Mouse (Mus musculus): ENCODE results near the gene Gbp5.
A peak's percentile ranks its signal among the peaks of the same experiment; 100 is the strongest.

Gbp5 gene

DNA sequence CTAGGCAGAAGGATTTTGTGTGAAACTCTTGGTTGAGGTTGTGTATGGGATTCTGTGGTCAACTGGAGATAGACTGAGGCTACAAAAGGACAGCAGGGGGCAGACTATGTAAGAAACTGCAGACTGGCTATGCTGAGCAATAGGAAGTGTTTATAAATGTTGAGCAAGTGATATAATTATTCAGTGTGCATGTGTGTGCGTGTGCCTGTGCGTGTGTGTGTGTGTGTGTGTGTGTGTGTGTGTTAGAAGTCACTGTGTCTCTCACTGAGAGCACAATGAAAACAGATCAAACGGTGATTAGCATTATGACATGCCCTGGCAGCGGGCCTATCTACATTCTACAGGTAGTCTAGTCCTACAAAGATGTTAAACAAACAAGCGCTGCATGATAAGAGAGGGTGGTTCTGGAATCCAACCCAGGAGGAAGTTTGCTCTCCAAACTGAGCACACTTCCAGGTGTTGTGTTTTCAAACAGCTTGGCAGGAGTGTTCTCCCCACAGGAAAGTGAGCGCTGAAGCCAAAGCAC, at the start of gene Gbp5:
TSS of gene Gbp5 (plus strand) at position 443 of the 526 bp plus-strand sequence.
- no peak for DNase-seq (ENCODE audit: low read depth, low spot score)

DNA sequence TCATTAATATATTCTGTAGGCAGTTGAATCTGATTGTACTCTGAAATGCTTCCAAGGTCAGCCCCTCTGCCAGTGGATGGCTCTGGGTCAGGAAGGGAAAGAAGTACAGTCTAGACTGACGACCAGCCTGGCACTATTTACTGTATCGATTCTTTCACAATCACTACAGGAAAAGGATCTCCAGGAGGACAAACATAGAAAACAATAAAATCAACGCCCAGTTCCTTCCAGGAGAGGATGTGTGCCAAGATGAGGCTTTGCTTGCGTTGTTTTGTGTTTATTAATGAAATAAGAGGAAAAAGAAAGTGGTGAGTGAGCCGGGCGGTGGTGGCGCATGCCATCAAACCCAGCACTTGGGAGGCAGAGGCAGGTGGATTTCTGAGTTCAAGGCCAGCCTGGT, 39.6 kb upstream of the Gbp5 start:
- no peak for DNase-seq (ENCODE audit: low read depth, low spot score)

DNA sequence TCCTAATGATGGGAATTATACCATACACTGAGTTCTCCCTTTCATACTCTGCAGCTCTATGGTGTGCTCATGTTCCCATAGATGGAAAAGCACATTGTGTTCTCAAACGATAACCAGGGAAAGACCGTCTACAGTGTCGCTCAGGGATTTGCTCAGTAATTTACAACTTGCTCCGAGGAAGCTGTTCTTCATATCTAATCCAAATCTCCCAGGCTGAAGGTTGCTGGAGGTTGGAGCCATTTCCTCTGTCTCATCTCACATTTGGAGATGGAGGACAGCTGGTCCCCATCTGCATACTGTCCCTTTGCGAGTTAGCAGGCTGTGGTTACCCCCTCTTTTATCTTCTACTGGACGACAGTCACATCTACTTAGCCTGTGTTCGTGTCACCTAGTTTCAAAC, 34.5 kb upstream of the Gbp5 start:
- DNase-seq (ENCODE audit: low read depth, low spot score) = no peak

DNA sequence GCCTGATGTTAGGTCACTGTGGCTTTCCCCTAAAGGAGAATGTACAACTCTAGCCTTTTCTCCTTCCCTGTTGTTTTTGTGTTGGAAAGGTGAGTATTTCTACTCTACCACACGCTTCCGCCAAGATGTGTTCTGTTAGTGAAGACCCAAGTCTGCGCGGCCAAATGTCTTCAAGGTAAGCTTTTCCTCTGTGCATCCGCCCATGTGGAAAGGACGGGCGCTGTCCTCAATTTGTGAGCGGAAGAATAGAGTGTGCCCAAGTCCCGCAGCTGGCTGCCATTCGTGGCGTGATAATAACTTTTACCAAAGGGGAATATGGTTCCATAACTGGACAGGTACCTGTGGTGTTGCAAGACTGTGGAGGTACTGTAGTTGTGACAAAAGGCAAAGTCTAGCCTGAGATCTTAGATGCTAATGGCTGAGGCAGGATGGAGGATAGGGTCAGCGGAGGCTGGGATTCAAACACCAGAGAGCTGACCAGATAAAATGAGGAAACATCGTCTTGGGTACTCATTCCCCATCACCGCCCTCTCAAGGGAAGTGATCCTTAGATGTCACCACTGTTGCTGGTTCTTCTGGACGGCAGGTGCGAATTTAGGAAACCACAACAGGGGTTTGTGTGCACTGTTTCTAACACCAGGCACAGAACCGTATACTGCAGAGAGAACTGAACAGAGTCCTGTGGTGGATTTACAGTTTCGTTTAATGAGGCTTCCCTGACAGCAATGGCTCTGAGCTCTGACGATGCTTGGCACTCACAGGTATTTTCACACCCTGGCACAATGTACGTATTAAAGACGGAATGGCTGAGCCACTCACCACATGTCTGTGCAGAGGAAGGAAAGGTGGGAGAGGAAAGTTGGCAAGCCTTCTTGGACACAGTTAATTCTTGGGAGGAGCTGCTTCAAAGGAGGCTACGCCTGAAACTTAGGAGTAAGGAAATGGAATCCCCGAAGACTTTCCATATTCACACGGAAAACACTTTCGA, 30.7 kb upstream of the Gbp5 start:
- no peak for DNase-seq (ENCODE audit: low read depth, low spot score)

DNA sequence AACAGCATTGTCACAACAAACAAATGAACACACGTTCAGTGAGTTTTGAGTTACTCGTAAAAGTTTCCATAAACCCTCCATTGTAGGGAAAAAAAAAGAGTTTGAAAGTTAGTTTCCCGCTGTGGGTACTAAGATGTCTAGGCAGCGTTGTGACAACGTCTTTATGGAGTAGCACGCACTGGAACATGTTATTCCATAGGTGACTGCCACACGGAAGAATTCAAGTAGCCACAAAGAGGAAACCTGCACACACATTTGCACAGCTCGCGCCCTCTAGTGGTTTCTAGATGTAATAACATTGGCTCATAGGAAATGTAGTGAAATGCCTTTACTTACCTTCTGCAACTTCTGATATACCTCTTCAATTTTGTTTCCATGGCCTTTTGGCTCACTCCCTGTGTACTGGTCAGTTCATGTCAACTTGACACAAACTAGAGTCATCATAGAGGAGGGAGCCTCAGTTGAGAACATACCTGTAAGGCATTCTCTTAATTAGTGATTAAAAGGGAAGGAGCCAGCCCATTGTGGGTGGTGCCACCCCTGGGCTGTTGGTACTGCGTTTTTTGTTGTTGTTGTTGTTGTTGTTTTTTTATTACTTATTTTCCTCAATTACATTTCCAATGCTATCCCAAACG, 19.3 kb upstream of the Gbp5 start:
- DNase-seq (ENCODE audit: low read depth, low spot score) = no peak

DNA sequence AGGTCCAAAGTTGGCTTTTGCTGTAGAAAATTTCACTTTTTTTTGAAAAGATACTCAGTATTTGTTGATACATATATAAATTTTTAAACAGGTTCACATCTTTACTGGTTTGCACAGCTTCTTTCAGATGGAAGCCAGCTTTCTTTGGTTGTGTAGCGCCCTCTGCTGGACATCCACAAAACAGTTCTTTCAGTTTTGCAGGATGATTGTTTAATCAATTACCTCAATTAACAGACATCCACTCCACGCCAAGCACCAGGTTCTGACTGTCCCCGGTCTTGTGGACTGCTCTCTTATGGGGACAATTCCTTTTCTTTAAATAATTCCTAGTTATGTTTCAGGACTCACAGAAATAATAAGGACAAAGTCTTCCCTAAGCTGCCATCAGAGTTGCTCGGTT, 17.9 kb upstream of the Gbp5 start:
- DNase-seq (ENCODE audit: low read depth, low spot score) = peak; percentile 21

DNA sequence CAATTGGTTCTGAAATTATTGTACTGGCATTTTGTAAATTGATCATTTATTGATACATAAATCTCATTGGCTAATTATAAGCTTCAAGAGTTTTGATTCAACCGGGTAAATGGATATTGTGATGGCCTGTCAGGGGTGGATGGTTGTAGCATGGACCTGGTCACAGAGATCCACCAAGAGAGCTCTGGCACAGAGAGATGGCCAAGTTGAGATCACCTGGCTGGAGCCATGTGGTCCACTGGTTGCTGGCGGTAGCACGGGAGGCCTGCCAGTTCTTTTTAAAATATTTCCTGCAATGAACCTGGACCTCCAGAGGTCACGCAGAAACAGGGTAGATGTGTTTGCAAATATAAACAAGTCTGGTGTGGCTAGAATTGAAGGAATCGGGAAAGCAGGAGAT, 15.9 kb upstream of the Gbp5 start:
- no peak for DNase-seq (ENCODE audit: low read depth, low spot score)

DNA sequence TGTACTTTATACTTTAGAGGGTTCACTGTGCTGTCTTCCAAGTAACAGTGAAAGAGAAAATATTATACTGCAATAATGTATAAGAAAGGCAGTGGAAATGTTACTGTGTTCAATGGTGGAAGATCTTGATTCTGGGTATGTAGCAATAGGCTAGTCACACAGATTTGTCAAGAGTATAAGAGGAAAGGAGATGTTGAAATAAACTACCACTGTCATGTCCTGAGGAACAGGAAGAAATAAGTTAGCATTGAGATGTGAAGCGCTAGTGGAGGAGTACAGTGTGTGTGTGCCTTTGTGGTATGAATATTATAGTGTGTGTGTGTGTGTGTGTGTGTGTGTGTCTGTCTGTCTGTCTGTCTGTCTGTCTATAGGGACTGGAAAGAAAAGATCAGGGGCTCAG, 15.4 kb upstream of the Gbp5 start:
- DNase-seq (ENCODE audit: low read depth, low spot score) = no peak

DNA sequence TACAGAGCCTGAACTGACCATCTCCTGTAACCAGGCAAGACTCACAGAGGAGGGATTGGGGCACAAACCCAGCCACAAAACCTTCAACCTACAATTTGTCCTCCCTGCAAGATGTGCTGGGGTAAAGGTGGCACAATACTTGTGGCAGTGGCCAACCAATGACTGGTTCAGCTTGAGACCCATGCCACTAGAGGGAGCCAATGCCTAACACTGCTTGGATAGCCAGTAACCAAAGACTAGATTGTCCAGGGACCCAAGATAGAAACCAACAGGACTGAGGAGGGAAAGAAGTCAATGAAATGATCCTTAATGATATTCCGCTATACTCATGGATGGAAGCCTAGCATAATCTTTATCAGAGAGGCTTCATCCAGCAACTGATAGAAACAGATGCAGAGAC, 3.3 kb upstream of the Gbp5 start:
- peak; percentile 21 for DNase-seq (ENCODE audit: low read depth, low spot score)

DNA sequence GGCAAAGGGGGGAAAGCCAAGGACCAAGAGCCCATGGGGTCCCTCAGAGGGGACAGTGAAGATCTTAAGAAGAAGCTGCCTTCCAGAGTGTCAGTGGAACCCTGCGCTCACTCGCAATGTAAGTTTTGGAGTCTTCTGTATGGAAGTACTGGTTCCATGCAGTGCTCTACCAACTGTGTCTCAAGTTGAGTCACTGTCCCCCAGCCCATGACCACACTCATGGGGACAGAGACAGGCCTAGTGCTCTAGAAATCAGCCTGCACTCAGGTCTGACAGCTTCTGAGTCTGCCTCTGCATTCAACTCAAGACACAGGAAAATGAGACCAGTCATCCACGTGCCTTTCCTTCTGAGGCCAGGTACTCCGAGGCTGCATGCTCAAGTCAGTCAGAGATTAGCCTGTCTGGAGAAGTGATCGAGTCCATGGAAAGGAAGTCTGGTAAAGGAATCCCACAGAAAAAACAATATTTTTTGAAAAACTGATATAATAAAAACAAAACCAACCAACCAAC, 1.4 kb downstream of the Gbp5 start:
- no peak for DNase-seq (ENCODE audit: low read depth, low spot score)

DNA sequence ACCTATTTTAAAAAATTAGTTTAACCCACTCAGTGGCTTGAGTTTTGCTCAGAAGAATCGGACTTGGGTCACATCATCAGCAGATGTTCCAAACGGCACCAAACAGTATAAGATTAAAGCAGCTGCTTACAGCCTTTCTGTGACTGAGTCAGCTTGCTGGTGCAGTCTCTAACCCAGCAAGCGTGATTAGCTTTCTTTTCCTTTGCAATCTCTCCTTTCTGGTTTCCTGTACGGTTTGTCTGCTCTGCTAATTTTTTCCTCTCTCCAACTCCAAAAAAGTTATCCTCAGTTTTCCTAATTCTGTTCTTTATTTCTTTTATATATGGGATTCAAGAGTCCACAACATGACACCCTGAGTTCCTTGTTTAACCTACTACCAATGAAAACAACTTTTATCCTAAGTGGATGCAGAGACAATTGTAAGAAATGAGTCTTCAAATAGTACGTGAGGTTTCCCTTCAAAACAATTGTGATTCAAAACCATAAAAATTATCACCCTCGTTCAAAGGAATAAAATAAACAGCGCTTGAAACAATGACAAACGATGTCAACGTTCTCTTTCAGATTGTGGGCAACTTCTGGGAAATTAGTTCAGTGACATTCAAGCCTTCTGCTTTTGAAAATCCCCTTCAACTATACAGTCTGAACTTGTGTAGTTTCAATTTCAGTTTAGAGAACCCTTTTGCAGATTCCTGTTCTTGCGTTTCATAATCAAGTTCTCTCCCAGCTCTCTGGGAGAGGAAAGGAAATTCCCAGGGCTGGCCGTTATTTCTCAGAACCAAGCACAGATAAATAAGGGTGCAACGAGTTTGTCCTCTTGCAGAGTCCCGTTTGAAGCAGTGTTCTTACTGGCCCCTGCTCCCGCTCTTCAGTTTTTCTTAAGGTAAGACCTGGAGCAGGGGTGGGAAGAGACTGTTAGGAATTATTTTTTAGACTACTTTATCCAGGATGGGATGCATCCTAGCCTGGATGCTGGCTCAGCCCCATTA, 2.6 kb downstream of the Gbp5 start:
- DNase-seq (ENCODE audit: low read depth, low spot score) = no peak

DNA sequence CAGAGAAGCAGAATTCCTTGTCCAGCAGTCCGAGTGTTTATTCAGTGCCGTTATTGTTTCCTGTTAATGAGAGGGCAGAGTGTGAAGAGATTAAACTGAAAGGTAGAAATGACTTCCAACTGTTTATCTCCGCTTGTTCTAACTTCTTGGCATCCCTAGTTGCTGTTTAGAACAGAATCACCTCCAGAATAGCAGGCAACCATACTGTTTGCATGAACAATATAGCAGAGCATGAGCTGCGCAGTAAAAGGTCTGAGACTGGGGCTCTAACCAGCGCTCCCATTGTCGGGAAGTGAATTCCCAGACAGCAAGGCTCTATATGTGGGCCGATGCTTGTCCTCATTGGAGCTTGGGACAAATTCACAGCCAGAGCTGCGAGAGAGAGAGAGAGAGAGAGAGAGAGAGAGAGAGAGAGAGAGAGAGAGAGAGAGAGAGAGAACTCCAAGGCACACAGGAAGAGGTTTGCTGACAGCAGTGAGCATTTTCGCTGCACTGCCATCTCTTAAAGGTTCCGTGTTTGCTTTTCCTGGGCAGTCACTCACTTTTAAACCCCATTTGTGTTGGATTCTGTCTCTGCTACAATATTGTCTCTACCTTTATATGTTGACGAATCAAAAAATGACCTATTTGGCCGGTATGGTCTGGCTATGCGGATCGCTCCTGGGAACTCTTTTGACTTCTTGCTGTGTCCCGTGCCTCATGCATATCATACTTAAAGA, 3.5 kb downstream of the Gbp5 start:
- no peak for DNase-seq (ENCODE audit: low read depth, low spot score)

DNA sequence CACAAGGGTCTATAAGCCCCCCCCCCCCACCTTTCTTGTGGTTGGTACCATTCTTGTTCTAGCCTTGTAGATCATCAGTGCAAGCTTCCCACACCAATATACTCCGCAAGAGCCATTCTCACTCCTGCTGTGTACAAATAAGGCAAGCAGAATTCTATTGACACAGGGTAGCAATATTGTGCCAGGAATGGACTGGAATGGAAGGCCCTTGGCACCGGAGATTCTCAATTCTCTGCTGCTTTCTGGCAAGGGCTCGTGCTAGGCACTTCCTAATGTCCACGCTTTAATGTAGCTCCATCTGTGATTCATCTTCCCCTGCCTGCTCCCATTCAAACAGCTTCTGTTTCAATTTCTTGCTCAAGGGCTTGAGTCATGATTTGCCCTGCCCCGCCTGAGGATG, 5.2 kb downstream of the Gbp5 start:
- no peak for DNase-seq (ENCODE audit: low read depth, low spot score)

DNA sequence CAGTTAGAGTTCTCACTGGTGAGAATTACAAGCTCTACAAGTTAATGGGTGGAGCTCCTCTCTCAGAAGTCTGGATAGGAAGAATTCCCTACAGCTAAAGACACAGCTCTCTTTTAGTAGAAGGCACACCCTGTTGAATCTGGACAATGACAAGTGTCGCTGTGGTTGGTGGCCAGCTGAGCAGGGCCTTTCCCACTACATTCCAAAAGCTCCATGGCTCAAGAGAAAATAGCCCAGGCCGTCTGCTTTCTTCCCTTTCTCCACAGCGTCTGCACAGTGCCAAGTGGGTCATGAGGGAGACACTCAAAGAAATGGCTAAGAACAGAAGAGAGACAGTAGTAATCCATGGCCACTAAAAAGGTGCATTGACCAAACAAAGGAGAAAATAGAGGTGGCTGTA, 34.3 kb downstream of the Gbp5 start:
- no peak for DNase-seq (ENCODE audit: low read depth, low spot score)

DNA sequence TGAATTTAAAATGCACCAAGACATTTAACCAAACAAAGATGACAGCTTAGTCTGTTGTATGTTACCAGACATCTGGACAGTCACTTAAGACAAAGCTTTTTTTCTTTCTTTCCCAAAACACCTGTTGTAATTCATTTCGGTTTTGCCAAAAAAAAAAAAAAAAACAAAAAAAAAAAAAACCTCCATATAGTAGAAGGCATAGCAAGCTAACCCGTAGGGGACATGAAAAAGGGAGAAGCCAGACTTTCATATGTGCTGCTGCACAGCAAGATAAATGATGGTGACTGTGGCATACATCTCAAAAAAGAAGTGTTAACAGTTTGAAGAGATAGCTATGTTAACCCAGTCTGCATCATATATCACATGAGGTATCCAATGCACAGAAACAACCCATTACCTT, 35.8 kb downstream of the Gbp5 start:
- no peak for DNase-seq (ENCODE audit: low read depth, low spot score)

DNA sequence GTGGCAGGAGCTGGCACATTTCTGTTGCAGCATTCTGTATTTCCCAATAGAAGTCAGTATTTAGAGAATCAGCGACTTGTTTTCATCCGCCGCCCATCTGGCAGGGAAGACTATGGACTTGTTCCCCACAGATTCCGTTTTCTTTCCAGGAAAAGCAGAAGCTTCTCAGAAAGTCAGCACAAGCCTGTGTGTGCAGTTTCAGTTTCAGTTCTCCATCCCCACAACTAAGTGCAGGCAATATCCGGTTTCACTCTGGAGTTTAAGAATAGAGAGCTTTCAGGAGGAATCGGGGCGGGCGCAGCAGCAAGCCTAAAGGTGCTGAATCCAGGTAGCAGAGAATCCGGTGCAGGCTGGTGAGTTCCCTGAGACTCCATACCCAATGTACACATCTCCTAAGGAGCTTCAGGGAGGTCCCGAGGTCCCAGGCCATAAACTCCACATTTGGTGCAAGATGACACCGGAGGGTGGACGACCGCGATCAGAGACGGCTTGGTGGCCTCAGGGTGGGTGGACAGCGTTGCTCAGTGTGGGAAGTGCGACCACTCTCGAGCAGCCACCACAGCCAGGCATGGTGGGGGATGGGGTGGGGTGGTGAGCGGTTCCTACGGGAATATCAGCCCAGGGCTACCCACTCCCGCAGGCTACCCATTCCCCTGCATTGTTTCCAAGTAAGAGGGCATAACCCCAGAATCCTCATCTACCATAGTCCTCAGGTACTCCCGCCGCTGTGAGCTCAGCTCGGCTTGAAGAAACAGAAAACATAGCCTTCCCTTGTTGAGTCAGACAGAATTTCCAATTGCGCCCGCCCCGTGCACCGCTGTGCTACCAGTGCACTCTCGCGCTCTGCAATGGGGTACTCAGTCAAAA, 36.5 kb downstream of the Gbp5 start, which contains the start of gene Gbp7:
TSS of gene Gbp7 (plus strand) at position 256 of the 867 bp plus-strand sequence.
- DNase-seq (ENCODE audit: low read depth, low spot score) = peak; percentile 59

DNA sequence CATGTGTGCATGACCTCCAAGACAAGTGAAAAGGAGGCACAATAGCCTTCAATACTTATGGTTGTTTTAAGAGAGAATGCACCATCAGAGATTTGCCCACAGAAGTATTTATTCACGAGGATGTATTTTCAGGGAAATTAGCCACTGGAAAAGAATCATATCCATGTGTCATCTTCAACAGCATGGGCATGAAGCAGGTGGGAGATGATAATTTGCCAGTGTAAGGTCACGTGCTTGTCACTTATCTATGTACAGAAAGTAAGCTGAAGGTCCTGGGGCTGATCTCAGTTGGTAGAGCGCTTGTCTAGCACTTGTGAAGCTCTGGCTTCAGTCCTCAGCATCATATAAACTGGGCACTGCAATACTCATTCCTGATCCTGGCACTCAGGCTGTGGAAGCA, 37.8 kb downstream of the Gbp5 start:
- DNase-seq (ENCODE audit: low read depth, low spot score) = no peak

DNA sequence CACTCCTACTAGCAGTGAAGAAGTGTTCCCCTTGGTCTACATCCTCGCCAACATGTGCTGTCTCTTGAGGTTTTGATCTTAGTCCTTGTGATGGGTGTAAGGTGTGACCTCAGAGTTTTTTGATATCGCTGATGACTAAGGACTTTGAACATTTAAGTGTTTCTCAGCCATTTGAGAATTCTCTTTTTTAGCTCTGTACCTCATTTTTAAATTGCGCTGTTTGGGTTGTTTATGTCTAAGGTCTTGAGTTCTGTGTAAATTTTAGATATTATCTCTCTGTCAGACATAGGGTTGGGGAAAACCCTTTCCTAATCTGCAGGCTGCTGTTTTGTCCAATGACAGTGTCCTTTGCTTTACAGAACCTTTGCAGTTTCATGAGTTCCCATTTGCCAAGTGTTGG, 39.4 kb downstream of the Gbp5 start:
- no peak for DNase-seq (ENCODE audit: low read depth, low spot score)

DNA sequence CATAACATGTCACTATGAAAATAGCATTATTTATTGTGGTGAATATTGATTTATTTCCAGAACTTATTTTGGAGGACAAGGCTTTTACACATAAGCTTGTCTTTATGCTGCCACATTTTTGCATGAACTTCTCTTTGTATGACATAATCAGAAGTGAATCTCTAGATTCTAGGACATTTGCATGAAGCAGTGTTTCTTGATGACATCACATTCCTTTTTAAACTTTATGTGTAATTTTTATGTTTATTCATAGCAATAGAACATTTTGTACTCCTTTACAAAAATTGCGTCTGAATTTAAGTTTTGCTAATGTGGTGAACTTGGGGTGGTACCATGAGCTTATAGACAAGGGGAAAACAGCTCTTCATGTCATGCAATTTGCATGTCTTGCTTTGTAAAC, 41.9 kb downstream of the Gbp5 start:
- DNase-seq (ENCODE audit: low read depth, low spot score) = no peak

DNA sequence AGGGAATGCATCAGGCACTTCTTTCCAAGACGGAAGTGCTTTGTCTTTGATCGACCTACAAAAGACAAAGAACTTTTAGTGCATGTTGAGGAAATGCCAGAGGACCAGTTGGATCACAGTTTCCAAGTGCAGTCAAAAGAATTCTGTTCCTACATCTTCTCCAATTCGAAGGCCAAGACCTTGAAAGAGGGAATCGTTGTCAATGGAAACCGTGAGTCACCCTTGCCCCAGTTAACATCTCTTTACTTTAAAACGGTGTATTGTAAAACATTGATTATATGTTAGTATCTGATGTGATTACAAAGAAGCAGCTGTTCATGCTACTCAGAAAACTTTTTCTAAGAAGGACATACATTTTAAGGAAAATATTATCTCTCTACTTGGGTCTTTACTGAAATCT, 47.6 kb downstream of the Gbp5 start:
- no peak for DNase-seq (ENCODE audit: low read depth, low spot score)

Measured in telencephalon, adult 2 months (tissue).